Mouse (Mus musculus) kidney, adult 18-20 months (tissue): ENCODE measurements around the gene Asf1b.

Experiments
- DNase-seq: peaks from one replicate; pipeline ENCODE4 v3.0.0; 2021

Asf1b gene

GRCm38 (mm10) chr8:83955106-83955957 lies at the start of gene Asf1b, which contains the start of gene Gm10644:
TSS of gene Asf1b (plus strand) at chr8:83955507.
TSS of gene Gm10644 (minus strand) at chr8:83955205.
- peak; percentile 98 for DNase-seq

DNA sequence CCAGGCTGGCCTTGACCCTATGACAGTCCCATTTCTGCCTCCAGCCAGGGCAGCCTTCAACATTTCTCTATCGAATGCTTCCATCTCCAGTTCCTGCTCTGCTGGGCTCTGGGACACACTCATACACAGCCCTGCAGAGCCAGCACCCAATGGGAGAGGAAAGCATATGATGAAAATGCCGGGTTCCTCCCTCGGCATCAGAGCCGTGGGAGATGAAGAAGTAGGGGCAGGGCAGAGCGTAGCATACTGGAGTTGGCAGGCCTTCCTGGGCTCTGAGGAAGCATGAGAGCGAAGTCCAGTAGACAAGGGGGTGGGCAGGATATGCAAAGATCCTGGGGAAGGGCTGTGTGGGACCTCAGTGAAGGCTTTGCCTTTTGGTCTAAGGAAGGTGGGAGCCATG lies 46.7 kb upstream of the Asf1b start:
- no peak for DNase-seq

DNA sequence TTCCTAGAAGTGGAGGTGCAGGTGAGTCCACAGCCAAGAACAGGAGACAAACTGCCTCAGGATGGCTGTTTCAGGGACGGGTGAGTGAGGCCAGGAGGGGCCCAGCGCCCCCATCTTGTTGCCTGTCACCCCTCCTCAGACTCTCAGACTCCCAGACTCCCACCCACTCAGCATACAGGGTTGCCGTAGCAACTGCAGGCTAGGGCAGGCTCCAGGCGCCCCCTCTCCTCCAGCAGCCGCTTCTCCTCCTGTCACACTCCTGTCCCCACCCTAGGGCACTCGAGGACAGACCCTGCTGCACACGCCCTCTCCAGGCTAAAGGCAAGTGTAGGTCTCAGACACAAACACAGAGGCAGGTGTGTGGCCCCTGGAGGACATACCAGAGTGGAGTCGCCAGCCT lies 46.0 kb upstream of the Asf1b start:
- no peak for DNase-seq

- no peak for DNase-seq
Observed at GRCm38 (mm10) chr8:83911809-83912731, 43.2 kb upstream of the Asf1b start.

DNA sequence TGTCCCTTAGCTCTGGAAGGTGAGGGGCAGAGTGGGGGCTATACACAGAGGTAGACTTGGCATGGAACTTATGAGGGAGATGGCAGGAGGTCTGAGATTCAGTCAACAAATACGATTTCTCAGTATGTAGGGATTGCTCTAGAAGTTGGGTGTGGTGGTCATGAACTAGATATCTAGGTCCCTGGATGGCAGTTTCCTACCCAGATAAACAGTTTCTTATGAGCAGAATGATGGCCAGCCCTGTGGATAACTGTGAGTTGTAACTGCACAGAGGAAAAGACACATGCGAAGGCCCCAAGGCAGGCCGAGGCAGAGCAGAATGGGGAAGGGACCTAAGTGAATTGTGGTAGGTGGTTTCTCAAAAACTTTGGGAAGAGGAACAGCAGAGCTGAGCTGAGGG lies 41.1 kb upstream of the Asf1b start:
- no peak for DNase-seq

- DNase-seq: no peak
Observed at GRCm38 (mm10) chr8:83914860-83915259, 40.4 kb upstream of the Asf1b start.

DNA sequence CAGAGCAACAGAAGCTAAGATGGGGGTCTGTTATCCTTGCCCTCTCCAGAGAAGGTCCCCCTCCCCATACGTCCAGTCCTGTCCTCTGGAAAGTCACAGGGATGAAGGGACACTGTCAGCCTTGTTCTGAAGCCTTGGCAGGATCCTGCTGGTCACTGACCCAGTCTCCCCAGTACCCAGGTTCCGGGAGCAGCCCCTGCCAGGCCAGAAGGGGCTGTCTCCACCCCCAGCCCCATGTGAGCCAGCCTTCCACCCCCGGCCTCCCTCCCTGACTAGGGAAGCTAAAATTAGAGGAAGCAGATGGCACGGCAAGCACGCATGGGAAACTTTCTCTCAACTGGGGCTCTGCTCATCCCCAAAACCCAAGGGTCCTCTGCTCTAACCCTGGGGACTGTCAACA lies 39.3 kb upstream of the Asf1b start:
- no peak for DNase-seq

- DNase-seq: no peak
Observed at GRCm38 (mm10) chr8:83917566-83917965, 37.7 kb upstream of the Asf1b start.

DNA sequence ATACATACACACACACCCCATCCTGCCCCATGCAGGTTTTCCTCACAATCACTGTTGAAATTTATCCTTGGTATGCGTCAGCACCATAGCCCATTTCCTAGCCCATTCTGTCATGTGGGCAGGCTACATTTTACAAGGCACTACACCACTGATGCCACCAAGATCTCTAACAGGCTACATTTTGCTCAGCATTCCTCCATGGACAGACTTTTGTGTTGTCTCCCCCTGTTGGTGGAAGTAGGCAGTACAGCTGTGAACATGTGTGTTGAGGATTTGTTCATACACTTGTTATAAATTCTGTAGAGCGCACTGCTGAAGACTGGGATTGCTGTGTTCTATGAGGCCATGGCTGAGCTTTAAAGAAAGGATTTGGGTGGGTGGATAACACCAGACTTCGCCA lies 33.7 kb upstream of the Asf1b start:
- peak; percentile 77 for DNase-seq

DNA sequence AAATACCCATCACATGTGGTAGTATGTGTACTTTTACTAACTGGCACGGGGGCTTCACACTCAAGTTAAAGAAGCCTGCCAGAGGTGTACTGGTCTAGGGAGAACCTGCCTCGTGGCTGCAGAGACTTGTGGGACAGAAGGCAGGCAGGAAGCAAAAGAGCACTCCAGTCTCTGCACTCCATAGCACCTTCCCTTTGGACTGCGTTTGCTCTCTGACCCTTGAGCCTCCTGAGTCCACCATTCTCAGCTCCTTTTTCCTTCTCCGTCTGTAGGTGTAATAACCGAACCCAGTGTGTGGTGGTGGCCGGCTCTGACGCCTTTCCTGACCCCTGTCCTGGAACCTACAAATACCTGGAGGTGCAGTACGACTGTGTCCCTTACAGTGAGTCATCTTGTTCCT lies 32.6 kb upstream of the Asf1b start:
- DNase-seq: peak; percentile 18

DNA sequence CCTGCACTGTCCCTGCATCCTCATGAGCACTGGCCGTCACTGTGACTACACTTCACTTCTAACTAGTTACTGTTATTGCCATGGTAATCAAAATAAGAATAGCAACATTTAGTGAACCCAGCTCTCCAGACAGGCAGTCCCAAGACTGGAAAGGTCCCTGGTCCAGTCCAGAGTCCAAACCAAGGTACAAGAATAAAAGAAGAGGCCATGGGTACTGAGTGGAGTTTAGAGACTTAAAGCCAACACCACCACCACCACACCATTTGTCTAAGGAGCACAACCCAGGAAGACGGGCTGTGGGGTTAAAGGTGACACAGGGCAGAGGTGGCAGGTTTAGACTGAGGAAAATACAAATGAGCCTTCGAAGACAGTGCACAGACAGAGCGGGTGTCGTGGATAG lies 30.7 kb upstream of the Asf1b start:
- DNase-seq: peak; percentile 17

DNA sequence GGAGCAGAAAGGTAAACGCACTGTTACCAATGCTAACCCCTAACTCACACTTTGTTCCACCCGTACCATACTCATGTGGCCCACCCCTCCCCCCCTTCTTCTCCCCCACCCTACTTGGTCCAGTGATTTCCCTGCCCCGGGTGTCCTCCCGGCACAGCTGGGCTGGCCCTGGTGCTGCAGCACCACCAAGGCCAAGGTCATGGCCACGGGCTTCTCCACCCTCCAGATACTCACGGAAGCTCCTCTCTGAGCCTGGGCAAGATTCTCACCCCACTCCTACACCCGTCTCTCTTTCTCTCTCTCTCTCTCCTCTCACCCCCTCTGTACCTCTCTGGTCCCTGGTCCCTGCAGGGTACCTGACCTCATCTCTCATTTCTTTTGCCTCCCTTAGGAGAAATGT lies 29.0 kb upstream of the Asf1b start:
- no peak for DNase-seq

- no peak for DNase-seq
Observed at GRCm38 (mm10) chr8:83934222-83934621, 21.1 kb upstream of the Asf1b start.

DNA sequence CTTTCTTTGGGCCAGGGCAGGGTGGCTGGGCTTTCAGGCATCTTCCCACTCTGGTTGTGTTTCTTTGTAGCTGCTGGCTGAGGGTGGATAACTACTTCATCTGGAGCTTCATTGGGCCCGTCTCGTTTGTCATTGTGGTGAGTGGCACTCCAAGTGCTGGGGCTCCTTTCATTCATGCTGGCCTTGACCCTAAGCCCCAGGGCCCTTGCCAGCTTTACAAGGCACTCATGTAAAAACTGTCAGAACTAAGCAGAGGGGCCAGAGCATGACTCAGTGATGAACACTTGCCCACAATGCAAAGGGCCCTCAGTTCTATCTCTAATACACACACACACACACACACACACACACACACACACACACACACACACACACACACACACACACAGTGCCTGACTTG lies 20.3 kb upstream of the Asf1b start:
- DNase-seq: no peak

DNA sequence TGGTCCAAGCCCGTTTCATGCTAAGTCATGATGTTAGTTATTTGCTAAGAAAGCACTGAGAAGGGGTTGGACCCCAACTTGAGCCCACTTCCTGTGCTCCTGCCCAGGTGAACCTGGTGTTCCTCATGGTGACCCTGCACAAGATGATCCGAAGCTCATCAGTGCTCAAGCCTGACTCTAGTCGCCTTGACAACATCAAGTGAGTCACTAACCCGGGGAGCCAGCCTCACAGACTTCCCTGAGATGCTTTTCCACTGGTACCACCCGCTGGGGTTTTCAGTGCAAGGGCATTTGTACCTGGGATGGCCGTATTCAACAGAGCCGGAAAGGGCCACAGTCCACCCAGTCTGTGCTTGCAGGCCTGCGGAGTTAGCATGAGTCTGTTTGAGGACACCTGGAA lies 19.9 kb upstream of the Asf1b start:
- DNase-seq: no peak

- DNase-seq: no peak
Observed at GRCm38 (mm10) chr8:83937645-83938044, 17.7 kb upstream of the Asf1b start.

DNA sequence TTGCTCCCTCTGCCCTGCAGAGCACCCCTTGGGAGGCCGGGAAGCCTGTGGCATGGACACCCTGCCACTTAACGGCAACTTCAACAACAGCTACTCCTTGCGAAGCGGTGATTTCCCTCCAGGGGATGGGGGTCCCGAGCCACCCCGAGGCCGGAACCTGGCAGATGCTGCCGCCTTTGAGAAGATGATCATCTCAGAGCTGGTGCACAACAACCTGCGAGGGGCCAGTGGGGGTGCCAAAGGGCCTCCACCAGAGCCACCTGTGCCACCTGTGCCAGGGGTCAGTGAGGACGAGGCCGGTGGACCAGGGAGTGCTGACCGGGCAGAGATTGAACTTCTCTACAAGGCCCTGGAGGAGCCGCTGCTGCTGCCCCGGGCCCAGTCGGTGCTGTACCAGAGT lies 17.0 kb upstream of the Asf1b start:
- DNase-seq: no peak

- no peak for DNase-seq
Observed at GRCm38 (mm10) chr8:83941066-83941677, 14.1 kb upstream of the Asf1b start.

DNA sequence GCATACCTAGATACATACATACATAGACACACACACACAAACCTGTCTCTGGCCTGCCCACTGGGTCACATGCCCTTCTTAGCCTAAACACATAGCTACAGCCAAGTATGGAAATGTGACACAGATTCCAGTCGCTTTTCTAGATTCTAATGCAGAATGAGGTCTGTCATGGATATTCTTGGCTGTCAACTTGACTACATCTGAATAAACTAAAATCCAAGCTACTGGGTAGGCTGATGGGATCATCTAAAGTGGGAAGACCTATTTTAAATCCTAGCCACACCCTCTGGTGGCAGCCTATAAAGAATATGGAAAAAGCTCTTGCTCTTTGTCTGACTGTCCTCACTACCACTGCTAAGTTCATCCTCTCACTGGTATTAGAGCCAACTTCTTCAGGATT lies 12.9 kb upstream of the Asf1b start:
- no peak for DNase-seq

DNA sequence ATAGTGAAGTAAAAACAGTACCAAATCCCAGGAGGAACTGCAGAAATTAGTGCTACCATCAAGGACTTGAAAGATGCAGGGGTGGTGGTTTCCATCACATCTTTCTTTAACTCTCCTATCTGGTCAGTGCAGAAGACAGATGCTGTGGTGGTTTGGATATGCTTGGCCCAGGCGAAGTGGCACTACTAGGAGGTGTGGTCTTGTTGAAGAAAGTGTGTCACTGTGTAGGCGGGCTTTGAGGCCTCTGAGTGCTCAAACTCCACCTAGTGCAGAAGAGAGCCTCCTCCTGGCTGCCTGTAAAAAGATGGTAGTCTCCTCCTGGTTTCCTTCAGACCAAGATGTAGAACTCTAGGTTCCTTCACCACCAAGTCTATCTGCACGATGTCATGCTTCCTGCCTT lies 9.8 kb upstream of the Asf1b start:
- DNase-seq: no peak

- no peak for DNase-seq
Observed at GRCm38 (mm10) chr8:83954749-83955105, 580 bp upstream of the Asf1b start.

DNA sequence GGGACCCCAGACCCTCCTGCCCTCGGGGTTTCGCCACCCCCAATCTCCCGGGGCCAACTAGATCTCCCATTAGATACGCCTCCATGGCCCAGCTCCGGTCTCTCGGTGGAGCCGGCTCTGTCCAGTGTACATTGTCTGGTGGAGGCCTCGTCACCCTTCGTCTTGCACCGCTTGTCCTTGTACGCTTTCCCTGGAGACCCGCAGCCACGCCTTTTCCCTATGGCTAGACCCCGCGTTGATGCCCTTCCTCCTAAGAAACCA lies 581 bp downstream of the Asf1b start:
- DNase-seq: no peak

- DNase-seq: no peak
Observed at GRCm38 (mm10) chr8:83956789-83957188, 1.5 kb downstream of the Asf1b start.
